Mouse (Mus musculus) bone marrow macrophage, adult 2 months (primary cell): ENCODE measurements around the gene Tmem184a.

Experiments used
- CTCF ChIP-seq: IDR thresholded peaks from 2 replicates; pipeline ENCODE4 v1.5.1; 2012; ENCODE audit warnings: low read depth, mild to moderate bottlenecking, low read length, moderate library complexity
- POLR2A ChIP-seq: IDR thresholded peaks from 2 replicates; pipeline ENCODE4 v1.6.1; 2012; ENCODE audit warnings: mild to moderate bottlenecking, low read depth, low read length, borderline replicate concordance

GRCm38 (mm10) chr5:139798168-139798900 is 21.4 kb downstream of the Tmem184a start:
- TF ChIP-seq CTCF: no peak
- no peak for TF ChIP-seq POLR2A
